Mouse (Mus musculus) myocyte (in vitro differentiated cells): Measurements from ENCODE around the gene Lpar3.

Source experiments
- CEBPB ChIP-seq: IDR thresholded peaks from 2 replicates; pipeline ENCODE4 v1.6.1; 2011; ENCODE audit warnings: mild to moderate bottlenecking, moderate library complexity; ENCODE audit not compliant: poor library complexity, insufficient read depth, severe bottlenecking
- E2F4 ChIP-seq: IDR thresholded peaks from one replicate; pipeline ENCODE4 v1.6.1; 2011; ENCODE audit warnings: mild to moderate bottlenecking, control low read depth, moderate library complexity; ENCODE audit not compliant: insufficient read depth
- MAX ChIP-seq: IDR thresholded peaks from one replicate; pipeline ENCODE4 v1.6.1; 2011; ENCODE audit warnings: low read depth, mild to moderate bottlenecking, control low read depth
- TCF12 ChIP-seq: IDR thresholded peaks from one replicate; pipeline ENCODE4 v1.6.1; 2011; ENCODE audit warnings: mild to moderate bottlenecking, control low read depth; ENCODE audit not compliant: poor library complexity, insufficient read depth, severe bottlenecking

GRCm38 (mm10) chr3:146334070-146334469 lies 113.3 kb downstream of the Lpar3 start:
- TF ChIP-seq MAX (no peak), TCF12 (no peak), CEBPB (no peak), E2F4 (no peak)
